Mouse (Mus musculus): Measurements from ENCODE around the gene Cdc42bpg. TPM values are rescaled to one million over a fixed set of nuclear protein-coding genes. Genes with fewer than 3 reads are reported as not detected.
"Not testable (repeated sequence)": the region's sequence is repeated elsewhere in the genome, so short reads cannot be mapped to it uniquely, and the experiment has no call there.

Gene Cdc42bpg
- polyA plus RNA-seq, 1 experiment from 2014 or later = 0.34 TPM

- H3K9me3 ChIP-seq (replicated peaks); H3K4me3 ChIP-seq; H3K4me2 ChIP-seq; H3K9ac ChIP-seq; H3K27ac ChIP-seq (ENCODE audit: poor library complexity, severe bottlenecking); H3K27me3 ChIP-seq (replicated peaks); ATAC-seq (ENCODE audit: insufficient number of reproducible peaks, low FRiP score): not testable (repeated sequence)
- 83% methylated on average over 3 of the region's 3 CpGs for WGBS
- Histone ChIP-seq H3K4me1 (replicated peaks) (peaks cover 24% of the 10 kb centered on the region), H3K36me3 (peaks cover 66% of the 10 kb centered on the region)
These were observed 5.5 kb downstream of the Cdc42bpg start for GRCm38 (mm10) chr19:6311783-6312182.

- 92% methylated on average over 8 of the region's 8 CpGs for WGBS
- peaks cover 86% of the 10 kb centered on the region for H3K36me3 ChIP-seq
- H3K4me1 ChIP-seq (replicated peaks) = peaks cover 9% of the 10 kb centered on the region; the same call in 1 of the 2 replicates
- ATAC-seq (ENCODE audit: insufficient number of reproducible peaks, low FRiP score) = no peak
- no peak overlapping the region for H3K4me2 ChIP-seq
- no peaks in the 10 kb centered on the region for H3K27me3 ChIP-seq (replicated peaks)
- H3K4me3 ChIP-seq = no peak overlapping the region
- no peak overlapping the region for H3K9ac ChIP-seq
- H3K27ac ChIP-seq (ENCODE audit: poor library complexity, severe bottlenecking) = no peak overlapping the region
- H3K9me3 ChIP-seq (replicated peaks) = no peaks in the 10 kb centered on the region
These were observed 7.5 kb downstream of the Cdc42bpg start for GRCm38 (mm10) chr19:6313796-6314195.

- Histone ChIP-seq H3K36me3 (peaks cover 93% of the 10 kb centered on the region), H3K9ac (no peak overlapping the region; the same call in 1 of the 2 replicates)
- ATAC-seq (ENCODE audit: insufficient number of reproducible peaks, low FRiP score) = no peak
These were observed 8.3 kb downstream of the Cdc42bpg start for GRCm38 (mm10) chr19:6314513-6314912.

GRCm38 (mm10) chr19:6315573-6315972 is 9.3 kb downstream of the Cdc42bpg start:
- no peak for ATAC-seq (ENCODE audit: insufficient number of reproducible peaks, low FRiP score)
- Histone ChIP-seq H3K4me2 (no peak overlapping the region), H3K27ac (ENCODE audit: poor library complexity, severe bottlenecking) (no peak overlapping the region), H3K27me3 (replicated peaks) (no peaks in the 10 kb centered on the region), H3K9ac (no peak overlapping the region), H3K4me1 (replicated peaks) (peaks cover 9% of the 10 kb centered on the region; the same call in 1 of the 2 replicates), H3K36me3 (peaks cover 96% of the 10 kb centered on the region), H3K4me3 (no peak overlapping the region), H3K9me3 (replicated peaks) (no peaks in the 10 kb centered on the region)
- 75% methylated on average over 14 of the region's 14 CpGs for WGBS

More at GRCm38 (mm10) chr19:6314513-6314912, 8.3 kb downstream of the Cdc42bpg start:
- no peak overlapping the region for H3K4me2 ChIP-seq
- peaks cover 9% of the 10 kb centered on the region; the same call in 1 of the 2 replicates for H3K4me1 ChIP-seq (replicated peaks)
- no peaks in the 10 kb centered on the region for H3K9me3 ChIP-seq (replicated peaks)
- WGBS = 72% methylated on average over 8 of the region's 8 CpGs
- no peaks in the 10 kb centered on the region for H3K27me3 ChIP-seq (replicated peaks)
- no peak overlapping the region for H3K27ac ChIP-seq (ENCODE audit: poor library complexity, severe bottlenecking)
- H3K4me3 ChIP-seq = no peak overlapping the region

GRCm38 (mm10) chr19:6318145-6318544 is 11.9 kb downstream of the Cdc42bpg start:
- Histone ChIP-seq H3K27ac (ENCODE audit: poor library complexity, severe bottlenecking) (no peak overlapping the region), H3K9me3 (replicated peaks) (no peaks in the 10 kb centered on the region), H3K4me2 (no peak overlapping the region), H3K9ac (no peak overlapping the region), H3K36me3 (peaks cover 90% of the 10 kb centered on the region), H3K4me3 (no peak overlapping the region), H3K27me3 (replicated peaks) (no peaks in the 10 kb centered on the region), H3K4me1 (replicated peaks) (peaks cover 28% of the 10 kb centered on the region)
- ATAC-seq (ENCODE audit: insufficient number of reproducible peaks, low FRiP score) = no peak
- WGBS = 86% methylated on average over 12 of the region's 12 CpGs

- Histone ChIP-seq H3K27ac (ENCODE audit: poor library complexity, severe bottlenecking) (no peak overlapping the region), H3K4me2 (no peak overlapping the region), H3K36me3 (peaks cover 74% of the 10 kb centered on the region), H3K4me3 (no peak overlapping the region), H3K9me3 (replicated peaks) (no peaks in the 10 kb centered on the region), H3K9ac (0 out of 2 replicates have a peak overlapping the region, but pooled peaks have one; percentile 5), H3K4me1 (replicated peaks) (peaks cover 27% of the 10 kb centered on the region), H3K27me3 (replicated peaks) (no peaks in the 10 kb centered on the region)
- 51% methylated on average over 8 of the region's 8 CpGs for WGBS
- ATAC-seq (ENCODE audit: insufficient number of reproducible peaks, low FRiP score) = no peak
These were observed 15.1 kb downstream of the Cdc42bpg start for GRCm38 (mm10) chr19:6321358-6321757.

- H3K4me1 ChIP-seq (replicated peaks) = peaks cover 20% of the 10 kb centered on the region
- H3K4me3 ChIP-seq = no peak overlapping the region
- H3K9ac ChIP-seq = peak overlapping the region; percentile 5; the same call in 1 of the 2 replicates
- 74% methylated on average over 33 of the region's 33 CpGs for WGBS
- no peaks in the 10 kb centered on the region for H3K9me3 ChIP-seq (replicated peaks)
- no peak overlapping the region for H3K4me2 ChIP-seq
- H3K36me3 ChIP-seq = peaks cover 68% of the 10 kb centered on the region
- H3K27me3 ChIP-seq (replicated peaks) = no peaks in the 10 kb centered on the region
- ATAC-seq (ENCODE audit: insufficient number of reproducible peaks, low FRiP score) = no peak
- no peak overlapping the region for H3K27ac ChIP-seq (ENCODE audit: poor library complexity, severe bottlenecking)
These were observed 15.7 kb downstream of the Cdc42bpg start for GRCm38 (mm10) chr19:6321786-6322621.

GRCm38 (mm10) chr19:6324751-6325150 is 18.5 kb downstream of the Cdc42bpg start:
- Histone ChIP-seq H3K9ac (no peak overlapping the region), H3K9me3 (replicated peaks) (no peaks in the 10 kb centered on the region), H3K4me1 (replicated peaks) (peaks cover 19% of the 10 kb centered on the region), H3K27ac (ENCODE audit: poor library complexity, severe bottlenecking) (no peak overlapping the region), H3K36me3 (peaks cover 41% of the 10 kb centered on the region), H3K4me2 (no peak overlapping the region), H3K4me3 (no peak overlapping the region), H3K27me3 (replicated peaks) (no peaks in the 10 kb centered on the region)
- 73% methylated on average over 9 of the region's 9 CpGs for WGBS
- ATAC-seq (ENCODE audit: insufficient number of reproducible peaks, low FRiP score) = no peak

GRCm38 (mm10) chr19:6331178-6331577 is 24.9 kb downstream of the Cdc42bpg start:
- Histone ChIP-seq H3K36me3 (peaks cover under 1% of the 10 kb centered on the region), H3K27me3 (replicated peaks) (no peaks in the 10 kb centered on the region), H3K9me3 (replicated peaks) (no peaks in the 10 kb centered on the region), H3K9ac (peak overlapping the region; percentile 11; the same call in 1 of the 2 replicates), H3K4me2 (peak overlapping the region; percentile 48), H3K4me3 (0 out of 2 replicates have a peak overlapping the region, but pooled peaks have one; percentile 3), H3K27ac (ENCODE audit: poor library complexity, severe bottlenecking) (no peak overlapping the region), H3K4me1 (replicated peaks) (peaks cover 21% of the 10 kb centered on the region)
- WGBS = 44% methylated on average over 5 of the region's 5 CpGs
- no peak for ATAC-seq (ENCODE audit: insufficient number of reproducible peaks, low FRiP score)

GRCm38 (mm10) chr19:6331719-6332516 is 25.7 kb downstream of the Cdc42bpg start:
- Histone ChIP-seq H3K4me3 (peak overlapping the region; percentile 3; the same call in 1 of the 2 replicates), H3K9me3 (replicated peaks) (no peaks in the 10 kb centered on the region)
- 19% methylated on average over 13 of the region's 13 CpGs for WGBS

More at GRCm38 (mm10) chr19:6331719-6332516, 25.7 kb downstream of the Cdc42bpg start:
- Histone ChIP-seq H3K27ac (ENCODE audit: poor library complexity, severe bottlenecking) (no peak overlapping the region), H3K9ac (peak overlapping the region; percentile 11), H3K4me2 (peak overlapping the region; percentile 48), H3K36me3 (peaks cover 3% of the 10 kb centered on the region), H3K27me3 (replicated peaks) (no peaks in the 10 kb centered on the region), H3K4me1 (replicated peaks) (peaks cover 28% of the 10 kb centered on the region)
- ATAC-seq (ENCODE audit: insufficient number of reproducible peaks, low FRiP score) = no peak

All from heart, embryonic 12.5 days (tissue).